Mouse (Mus musculus): ENCODE measurements at regions not wholly inside any gene's neighbourhood (a gene's known extent, or its start where the extent isn't known, plus 50 kb on each side); places are given as distances from the start of the nearest gene placed in this dataset.
"Not testable (repeated sequence)": the region's sequence is repeated elsewhere in the genome, so short reads cannot be mapped to it uniquely, and the experiment has no call there.

GRCm38 (mm10) chr19:18033599-18033998 lies 196.2 kb upstream of the Pcsk5 start:
- no peak for DNase-seq (ENCODE audit: low spot score)

GRCm38 (mm10) chr19:18025877-18026276 lies 188.4 kb upstream of the Pcsk5 start:
- no peak for DNase-seq (ENCODE audit: low spot score)

- no peak for DNase-seq (ENCODE audit: low spot score)
Observed at GRCm38 (mm10) chr19:18020351-18020750, 182.9 kb upstream of the Pcsk5 start.

GRCm38 (mm10) chr19:18015371-18015770 lies 177.9 kb upstream of the Pcsk5 start:
- DNase-seq (ENCODE audit: low spot score) = no peak

GRCm38 (mm10) chr19:18012029-18012428 lies 174.6 kb upstream of the Pcsk5 start:
- DNase-seq (ENCODE audit: low spot score) = no peak

GRCm38 (mm10) chr19:17997561-17997960 lies 160.1 kb upstream of the Pcsk5 start:
- no peak for DNase-seq (ENCODE audit: low spot score)

GRCm38 (mm10) chr19:17983416-17983815 lies 146.0 kb upstream of the Pcsk5 start:
- no peak for DNase-seq (ENCODE audit: low spot score)

GRCm38 (mm10) chr19:17965566-17965965 lies 128.1 kb upstream of the Pcsk5 start:
- DNase-seq (ENCODE audit: low spot score) = no peak

GRCm38 (mm10) chr19:17958440-17958839 lies 121.0 kb upstream of the Pcsk5 start:
- DNase-seq (ENCODE audit: low spot score) = no peak

- no peak for DNase-seq (ENCODE audit: low spot score)
Observed at GRCm38 (mm10) chr19:17932665-17933064, 95.2 kb upstream of the Pcsk5 start.

GRCm38 (mm10) chr19:17927121-17927520 lies 89.7 kb upstream of the Pcsk5 start:
- DNase-seq (ENCODE audit: low spot score) = not testable (repeated sequence)

GRCm38 (mm10) chr19:17907579-17907978 lies 70.1 kb upstream of the Pcsk5 start:
- DNase-seq (ENCODE audit: low spot score) = no peak

GRCm38 (mm10) chr19:17904120-17904519 lies 66.7 kb upstream of the Pcsk5 start:
- no peak for DNase-seq (ENCODE audit: low spot score)

GRCm38 (mm10) chr19:17892615-17893014 lies 55.2 kb upstream of the Pcsk5 start:
- DNase-seq (ENCODE audit: low spot score) = no peak

Data from embryo, embryonic 10.5 days (tissue).